Mouse (Mus musculus): ENCODE data around the gene Ly86. TPM values are rescaled to one million over a fixed set of nuclear protein-coding genes. Genes with fewer than 3 reads are reported as not detected.

Ly86 gene
- polyA plus RNA-seq, 1 experiment from 2014 or later: 8.6 TPM

DNA sequence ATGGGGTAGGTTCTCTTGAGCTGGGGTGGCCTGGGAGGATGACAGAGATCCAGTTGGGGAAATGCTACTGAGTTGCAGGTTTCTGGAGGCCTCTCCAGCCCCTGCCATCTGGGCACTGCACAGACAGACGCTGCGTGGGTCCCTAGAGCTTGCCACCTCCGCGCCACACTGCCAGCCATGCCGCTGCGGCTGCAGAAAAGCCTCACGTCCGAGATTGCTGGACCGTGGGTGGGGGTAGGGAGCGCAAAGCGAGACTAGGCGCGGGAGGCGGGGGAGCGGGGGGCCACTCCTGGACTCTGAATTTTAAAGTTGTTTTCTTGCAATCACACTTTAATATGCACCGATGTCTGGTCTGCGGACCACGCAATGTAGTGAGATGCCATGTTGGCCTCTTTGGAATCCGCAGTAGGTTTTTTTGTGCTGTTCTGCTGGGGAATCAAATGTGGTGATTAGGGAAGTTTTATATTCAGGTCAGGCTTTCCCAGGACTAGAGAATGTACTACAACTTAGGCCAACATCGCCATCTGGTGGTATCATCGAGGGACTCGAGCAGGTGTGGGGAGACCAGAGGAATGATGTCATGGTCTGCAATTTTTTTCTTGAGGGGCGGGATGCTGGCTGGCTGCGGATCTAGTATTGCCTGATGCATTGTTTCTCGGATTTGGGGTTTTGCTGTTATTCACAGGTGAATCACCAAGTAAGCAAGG lies 32.6 kb upstream of the Ly86 start:
- no peaks in the 10 kb centered on the region for H3K4me1 ChIP-seq (replicated peaks; ENCODE audit: control insufficient read depth, insufficient read depth, low read length)
- peak; percentile 91 for ATAC-seq (ENCODE audit: low FRiP score)
- H3K27me3 ChIP-seq (ENCODE audit: control insufficient read depth, insufficient read depth, low read length): no peaks in the 10 kb centered on the region
- H3K9me3 ChIP-seq (ENCODE audit: control insufficient read depth, low read length): no peaks in the 10 kb centered on the region
- WGBS: 3% methylated on average over 25 of the region's 25 CpGs
- peak overlapping the region; percentile 23 for H3K4me3 ChIP-seq (ENCODE audit: low read depth, low read length)
- H3K27ac ChIP-seq (ENCODE audit: low read depth, low read length): peak overlapping the region; percentile 80
- peak; percentile 96 for DNase-seq (ENCODE audit: low spot score)
- no peaks in the 10 kb centered on the region for H3K36me3 ChIP-seq (ENCODE audit: control insufficient read depth, insufficient read depth, low read length)
- H3K9ac ChIP-seq (ENCODE audit: low read depth, low read length): peak overlapping the region; percentile 52
- peak overlapping the region; percentile 55 for H3K4me2 ChIP-seq (replicated peaks; ENCODE audit: low read depth, low read length)

DNA sequence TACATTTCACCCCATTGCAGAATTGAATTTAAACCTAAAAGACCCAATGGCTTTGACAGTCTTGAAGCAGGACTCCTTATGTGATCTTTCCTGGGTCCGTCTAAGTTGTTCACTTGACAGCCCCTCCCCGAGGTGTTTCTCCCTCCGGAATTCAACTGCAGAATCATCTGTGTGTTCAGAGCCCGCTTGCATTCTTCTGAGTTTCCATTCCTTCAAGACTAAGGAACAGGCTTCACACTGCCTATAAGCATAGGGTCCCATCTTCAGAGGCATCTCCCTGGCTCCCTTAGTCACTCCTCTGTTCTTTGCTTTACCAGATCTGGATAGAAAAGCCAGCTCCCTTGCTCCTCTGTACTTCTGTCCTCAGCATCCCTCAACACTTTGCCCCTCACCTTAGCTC lies 32.1 kb upstream of the Ly86 start:
- 24% methylated on average over 4 of the region's 4 CpGs for WGBS
- no peak overlapping the region for H3K4me3 ChIP-seq (ENCODE audit: low read depth, low read length)
- ATAC-seq (ENCODE audit: low FRiP score) (no peak), DNase-seq (ENCODE audit: low spot score) (peak; percentile 3)
- H3K27me3 ChIP-seq (ENCODE audit: control insufficient read depth, insufficient read depth, low read length): no peaks in the 10 kb centered on the region
- H3K4me2 ChIP-seq (replicated peaks; ENCODE audit: low read depth, low read length): no peak overlapping the region
- H3K36me3 ChIP-seq (ENCODE audit: control insufficient read depth, insufficient read depth, low read length): no peaks in the 10 kb centered on the region
- H3K27ac ChIP-seq (ENCODE audit: low read depth, low read length): no peak overlapping the region
- no peaks in the 10 kb centered on the region for H3K4me1 ChIP-seq (replicated peaks; ENCODE audit: control insufficient read depth, insufficient read depth, low read length)
- no peaks in the 10 kb centered on the region for H3K9me3 ChIP-seq (ENCODE audit: control insufficient read depth, low read length)
- no peak overlapping the region for H3K9ac ChIP-seq (ENCODE audit: low read depth, low read length)

DNA sequence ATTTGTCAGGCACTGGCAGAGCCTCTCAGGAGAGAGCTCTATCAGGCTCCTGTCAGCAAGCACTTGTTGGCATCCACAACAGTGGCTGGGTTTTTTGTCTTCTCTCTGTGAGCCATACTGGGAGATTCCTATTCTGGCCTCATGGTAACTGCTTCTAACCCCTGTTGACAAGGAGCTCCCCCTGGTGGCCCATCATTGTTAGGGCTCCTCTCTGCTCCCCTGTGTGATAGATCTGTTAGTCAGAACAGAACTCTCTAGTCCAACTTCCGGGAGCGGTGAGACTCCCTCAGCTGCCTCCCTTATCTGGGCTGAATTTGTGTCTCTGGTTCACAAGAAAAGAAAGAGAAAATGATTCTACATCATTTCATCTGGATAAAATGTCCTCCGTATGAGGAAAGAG lies 19.5 kb upstream of the Ly86 start:
- Histone ChIP-seq H3K4me1 (replicated peaks; ENCODE audit: control insufficient read depth, insufficient read depth, low read length) (no peaks in the 10 kb centered on the region), H3K36me3 (ENCODE audit: control insufficient read depth, insufficient read depth, low read length) (no peaks in the 10 kb centered on the region), H3K27me3 (ENCODE audit: control insufficient read depth, insufficient read depth, low read length) (no peaks in the 10 kb centered on the region), H3K4me3 (ENCODE audit: low read depth, low read length) (no peak overlapping the region), H3K9ac (ENCODE audit: low read depth, low read length) (no peak overlapping the region), H3K9me3 (ENCODE audit: control insufficient read depth, low read length) (no peaks in the 10 kb centered on the region), H3K4me2 (replicated peaks; ENCODE audit: low read depth, low read length) (no peak overlapping the region), H3K27ac (ENCODE audit: low read depth, low read length) (no peak overlapping the region)
- 90% methylated on average over 3 of the region's 3 CpGs for WGBS
- ATAC-seq (ENCODE audit: low FRiP score) (no peak), DNase-seq (ENCODE audit: low spot score) (peak; percentile 47)

DNA sequence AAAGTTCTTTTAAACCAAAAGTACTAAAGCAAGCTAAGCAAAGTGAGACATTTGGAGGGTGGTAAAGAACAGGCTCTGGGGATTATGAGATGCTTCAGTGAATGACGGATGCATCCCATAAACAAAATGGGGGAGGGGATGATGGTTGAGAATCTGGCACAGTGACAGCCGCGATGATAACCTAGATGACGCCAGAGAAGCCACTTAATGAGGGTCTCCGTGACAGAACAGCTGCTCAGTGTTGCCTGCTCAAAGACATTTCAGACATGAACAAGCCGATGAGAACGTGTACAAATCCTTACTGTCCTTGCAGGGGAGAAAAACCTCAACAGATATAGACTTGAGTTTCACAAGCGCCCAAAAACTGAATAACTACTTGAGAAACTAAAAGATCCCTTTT lies 15.3 kb upstream of the Ly86 start:
- H3K9me3 ChIP-seq (ENCODE audit: control insufficient read depth, low read length): no peaks in the 10 kb centered on the region
- no peak overlapping the region for H3K4me2 ChIP-seq (replicated peaks; ENCODE audit: low read depth, low read length)
- H3K4me3 ChIP-seq (ENCODE audit: low read depth, low read length): no peak overlapping the region
- H3K4me1 ChIP-seq (replicated peaks; ENCODE audit: control insufficient read depth, insufficient read depth, low read length): no peaks in the 10 kb centered on the region
- H3K27me3 ChIP-seq (ENCODE audit: control insufficient read depth, insufficient read depth, low read length): no peaks in the 10 kb centered on the region
- ATAC-seq (ENCODE audit: low FRiP score) (no peak), DNase-seq (ENCODE audit: low spot score) (no peak)
- no peak overlapping the region for H3K27ac ChIP-seq (ENCODE audit: low read depth, low read length)
- no peaks in the 10 kb centered on the region for H3K36me3 ChIP-seq (ENCODE audit: control insufficient read depth, insufficient read depth, low read length)
- 83% methylated on average over 8 of the region's 8 CpGs for WGBS
- H3K9ac ChIP-seq (ENCODE audit: low read depth, low read length): no peak overlapping the region

DNA sequence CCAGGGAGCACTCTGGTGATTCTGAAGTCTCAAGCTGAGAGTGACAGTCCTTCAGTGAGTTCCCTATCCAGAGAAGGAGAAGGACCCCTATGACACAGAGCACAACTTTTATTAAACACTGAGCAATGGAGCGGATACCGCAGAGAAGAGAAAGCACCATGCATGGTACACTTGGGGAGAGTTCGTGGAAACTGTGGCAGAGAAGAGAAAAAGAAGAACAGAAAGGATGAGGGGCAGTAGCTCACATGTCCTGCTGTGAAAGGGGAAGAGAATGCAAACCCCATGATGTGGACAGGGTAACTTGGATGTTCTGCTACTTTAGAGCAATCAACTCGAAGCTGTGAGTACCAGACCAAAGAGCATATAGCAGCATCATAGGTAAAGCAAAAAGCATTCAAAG lies 14.0 kb upstream of the Ly86 start:
- 91% methylated on average over 4 of the region's 4 CpGs for WGBS
- no peak overlapping the region for H3K27ac ChIP-seq (ENCODE audit: low read depth, low read length)
- H3K4me1 ChIP-seq (replicated peaks; ENCODE audit: control insufficient read depth, insufficient read depth, low read length): no peaks in the 10 kb centered on the region
- H3K9me3 ChIP-seq (ENCODE audit: control insufficient read depth, low read length): no peaks in the 10 kb centered on the region
- H3K9ac ChIP-seq (ENCODE audit: low read depth, low read length): no peak overlapping the region
- H3K4me2 ChIP-seq (replicated peaks; ENCODE audit: low read depth, low read length): no peak overlapping the region
- H3K4me3 ChIP-seq (ENCODE audit: low read depth, low read length): no peak overlapping the region
- H3K36me3 ChIP-seq (ENCODE audit: control insufficient read depth, insufficient read depth, low read length): no peaks in the 10 kb centered on the region
- ATAC-seq (ENCODE audit: low FRiP score): no peak
- no peak for DNase-seq (ENCODE audit: low spot score)
- H3K27me3 ChIP-seq (ENCODE audit: control insufficient read depth, insufficient read depth, low read length): no peaks in the 10 kb centered on the region

DNA sequence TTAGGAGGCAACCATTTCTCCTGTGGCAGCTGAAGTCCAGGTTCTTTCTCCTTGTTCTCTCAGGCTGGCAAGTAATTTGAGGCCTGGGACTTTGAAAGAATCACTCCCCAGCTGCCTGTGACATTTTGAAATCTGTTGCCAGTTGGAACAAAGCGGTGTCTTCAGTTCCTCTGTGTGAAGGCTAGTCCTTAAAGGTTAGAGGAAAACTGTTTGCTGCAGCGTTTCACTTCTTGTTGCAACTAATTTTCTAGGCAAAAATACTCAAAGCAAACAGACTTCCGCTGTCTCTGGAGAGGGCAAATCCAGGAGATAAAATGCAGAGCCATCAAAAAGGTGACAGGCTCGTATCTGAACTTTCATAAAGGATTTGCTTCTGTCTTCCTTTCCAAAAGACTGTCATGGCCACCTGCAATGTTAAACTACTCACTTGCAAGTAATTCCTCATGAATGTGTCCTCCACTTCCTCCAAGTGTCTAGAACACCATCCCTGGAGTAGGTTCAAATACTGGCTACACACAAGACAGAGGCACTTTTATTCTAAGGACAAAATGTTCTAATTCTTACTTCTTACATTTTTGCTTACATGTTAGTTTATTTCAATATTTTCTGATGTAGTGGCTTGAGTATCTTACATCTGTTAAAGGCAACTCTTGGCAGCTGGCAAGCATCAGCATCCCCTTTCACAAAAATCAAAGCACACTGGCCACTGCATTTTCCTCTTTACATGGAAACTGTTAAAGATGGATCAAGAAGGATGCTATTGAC lies 12.0 kb upstream of the Ly86 start:
- DNase-seq (ENCODE audit: low spot score): no peak
- H3K4me2 ChIP-seq (replicated peaks; ENCODE audit: low read depth, low read length): no peak overlapping the region
- 86% methylated on average over 4 of the region's 4 CpGs for WGBS
- no peaks in the 10 kb centered on the region for H3K36me3 ChIP-seq (ENCODE audit: control insufficient read depth, insufficient read depth, low read length)
- no peaks in the 10 kb centered on the region for H3K4me1 ChIP-seq (replicated peaks; ENCODE audit: control insufficient read depth, insufficient read depth, low read length)
- H3K9ac ChIP-seq (ENCODE audit: low read depth, low read length): no peak overlapping the region
- no peaks in the 10 kb centered on the region for H3K27me3 ChIP-seq (ENCODE audit: control insufficient read depth, insufficient read depth, low read length)
- no peak overlapping the region for H3K4me3 ChIP-seq (ENCODE audit: low read depth, low read length)
- ATAC-seq (ENCODE audit: low FRiP score): no peak
- no peak overlapping the region for H3K27ac ChIP-seq (ENCODE audit: low read depth, low read length)
- no peaks in the 10 kb centered on the region for H3K9me3 ChIP-seq (ENCODE audit: control insufficient read depth, low read length)

DNA sequence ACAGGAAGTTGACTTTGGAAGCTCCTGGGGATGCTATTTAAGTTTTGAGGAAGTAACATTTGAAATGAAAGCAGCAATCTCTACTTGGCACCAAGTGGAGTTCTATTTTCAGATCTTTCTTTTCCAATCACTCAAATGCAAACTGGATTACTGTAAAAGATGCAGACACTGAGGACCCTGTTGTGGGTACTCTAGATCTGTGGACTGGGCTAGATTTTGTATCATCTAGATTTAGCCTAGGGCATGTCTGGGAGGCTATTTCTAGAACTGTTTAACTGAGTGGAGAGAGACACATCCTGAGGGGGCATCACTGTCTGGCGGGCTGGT lies 11.5 kb upstream of the Ly86 start:
- H3K9me3 ChIP-seq (ENCODE audit: control insufficient read depth, low read length): no peaks in the 10 kb centered on the region
- no peak for ATAC-seq (ENCODE audit: low FRiP score)
- no peaks in the 10 kb centered on the region for H3K4me1 ChIP-seq (replicated peaks; ENCODE audit: control insufficient read depth, insufficient read depth, low read length)
- 85% methylated on average over 1 of the region's 1 CpGs for WGBS
- no peaks in the 10 kb centered on the region for H3K27me3 ChIP-seq (ENCODE audit: control insufficient read depth, insufficient read depth, low read length)
- no peaks in the 10 kb centered on the region for H3K36me3 ChIP-seq (ENCODE audit: control insufficient read depth, insufficient read depth, low read length)
- H3K9ac ChIP-seq (ENCODE audit: low read depth, low read length): no peak overlapping the region
- H3K27ac ChIP-seq (ENCODE audit: low read depth, low read length): no peak overlapping the region
- H3K4me2 ChIP-seq (replicated peaks; ENCODE audit: low read depth, low read length): no peak overlapping the region
- DNase-seq (ENCODE audit: low spot score): no peak
- H3K4me3 ChIP-seq (ENCODE audit: low read depth, low read length): no peak overlapping the region

DNA sequence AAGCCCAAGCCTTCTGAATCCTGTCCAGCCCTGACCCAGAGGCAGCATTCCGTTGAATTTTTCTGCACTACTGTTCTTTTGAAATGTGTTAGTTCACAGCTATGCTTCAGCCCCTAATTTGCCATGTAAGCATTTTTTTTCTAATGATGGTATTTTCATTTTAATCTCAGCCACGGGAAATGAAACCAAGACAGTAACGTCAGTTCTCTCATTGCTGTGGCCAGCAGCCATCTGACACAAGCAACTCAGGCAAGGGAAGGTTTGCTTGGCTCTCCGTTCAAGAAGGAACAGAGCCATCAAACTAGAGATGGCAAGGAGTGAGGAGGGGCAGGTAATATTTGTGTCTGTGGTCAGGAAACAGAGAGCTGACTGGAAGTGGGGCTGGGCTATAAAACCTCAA lies 7.7 kb upstream of the Ly86 start:
- Histone ChIP-seq H3K4me3 (ENCODE audit: low read depth, low read length) (no peak overlapping the region), H3K27me3 (ENCODE audit: control insufficient read depth, insufficient read depth, low read length) (no peaks in the 10 kb centered on the region), H3K36me3 (ENCODE audit: control insufficient read depth, insufficient read depth, low read length) (no peaks in the 10 kb centered on the region), H3K4me1 (replicated peaks; ENCODE audit: control insufficient read depth, insufficient read depth, low read length) (no peaks in the 10 kb centered on the region), H3K4me2 (replicated peaks; ENCODE audit: low read depth, low read length) (no peak overlapping the region), H3K27ac (ENCODE audit: low read depth, low read length) (no peak overlapping the region), H3K9me3 (ENCODE audit: control insufficient read depth, low read length) (no peaks in the 10 kb centered on the region), H3K9ac (ENCODE audit: low read depth, low read length) (no peak overlapping the region)
- WGBS: 83% methylated on average over 4 of the region's 4 CpGs
- DNase-seq (ENCODE audit: low spot score) (no peak), ATAC-seq (ENCODE audit: low FRiP score) (no peak)

DNA sequence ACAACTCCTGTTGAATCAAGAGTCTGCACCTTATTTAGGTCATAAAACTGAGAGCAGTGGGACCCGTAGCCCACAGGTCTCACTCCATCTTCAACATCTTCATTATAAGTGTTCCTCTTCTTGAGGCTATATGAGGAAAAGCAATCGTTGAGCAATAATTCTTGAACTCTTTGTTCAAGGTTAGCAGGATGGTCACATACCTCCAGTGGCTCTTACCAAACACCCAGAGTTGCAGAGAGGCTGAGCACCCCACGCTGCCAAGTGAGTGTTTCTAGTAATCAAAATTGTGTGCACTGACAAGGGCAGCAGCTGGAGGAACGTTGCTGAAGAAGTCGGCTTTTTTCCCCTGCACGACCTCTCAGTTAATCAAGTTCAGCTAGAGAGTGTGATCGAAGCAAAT lies 7.1 kb upstream of the Ly86 start:
- no peak overlapping the region for H3K27ac ChIP-seq (ENCODE audit: low read depth, low read length)
- H3K27me3 ChIP-seq (ENCODE audit: control insufficient read depth, insufficient read depth, low read length): no peaks in the 10 kb centered on the region
- no peak for ATAC-seq (ENCODE audit: low FRiP score)
- no peak overlapping the region for H3K9ac ChIP-seq (ENCODE audit: low read depth, low read length)
- DNase-seq (ENCODE audit: low spot score): no peak
- H3K9me3 ChIP-seq (ENCODE audit: control insufficient read depth, low read length): no peaks in the 10 kb centered on the region
- no peak overlapping the region for H3K4me3 ChIP-seq (ENCODE audit: low read depth, low read length)
- 81% methylated on average over 7 of the region's 7 CpGs for WGBS
- no peaks in the 10 kb centered on the region for H3K4me1 ChIP-seq (replicated peaks; ENCODE audit: control insufficient read depth, insufficient read depth, low read length)
- no peak overlapping the region for H3K4me2 ChIP-seq (replicated peaks; ENCODE audit: low read depth, low read length)
- no peaks in the 10 kb centered on the region for H3K36me3 ChIP-seq (ENCODE audit: control insufficient read depth, insufficient read depth, low read length)

Measured in hindbrain, embryonic 11.5 days (tissue).